Mouse (Mus musculus): Measurements from ENCODE around the gene Serpini1. TPM values are rescaled to one million over a fixed set of nuclear protein-coding genes. Genes with fewer than 3 reads are reported as not detected.
"Not testable (repeated sequence)": the region's sequence is repeated elsewhere in the genome, so short reads cannot be mapped to it uniquely, and the experiment has no call there.

Serpini1 gene
- polyA plus RNA-seq, 1 experiment from 2014 or later, result 0.35 TPM

DNA sequence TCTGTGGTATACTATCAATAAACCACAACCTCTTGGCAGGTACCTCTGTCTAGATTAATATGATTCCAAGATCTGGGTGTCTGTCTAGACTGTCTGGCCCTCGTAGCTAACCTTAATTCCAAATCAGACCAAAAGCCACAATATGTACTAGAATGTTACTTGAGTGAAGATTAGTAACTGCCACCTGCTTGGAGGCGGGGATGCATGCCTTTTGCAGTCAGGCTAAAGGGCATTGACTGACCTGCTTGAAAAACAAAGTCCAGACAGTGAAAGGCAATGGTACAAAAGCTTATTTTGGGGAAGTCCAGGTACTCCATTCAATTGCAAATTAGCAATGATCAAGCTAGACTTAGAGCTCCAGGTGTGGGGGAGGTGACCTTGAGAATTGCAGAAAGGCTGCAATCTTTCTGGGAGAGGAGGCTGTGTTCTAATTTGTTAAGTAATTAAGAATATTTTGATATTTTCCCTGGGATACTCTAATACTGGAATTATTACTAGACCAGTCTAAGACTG lies 94.3 kb downstream of the Serpini1 start:
- ATAC-seq (ENCODE audit: low read depth), result no peak
- no peaks in the 10 kb centered on the region for H3K36me3 ChIP-seq (ENCODE audit: control insufficient read depth, insufficient read depth)
- no peak overlapping the region for H3K9ac ChIP-seq (ENCODE audit: low read depth, low read length)
- no peak overlapping the region for H3K4me3 ChIP-seq (ENCODE audit: low read depth, low read length)
- WGBS (ENCODE audit: insufficient replicate concordance), result 50% methylated on average over 2 of the region's 2 CpGs
- no peaks in the 10 kb centered on the region for H3K9me3 ChIP-seq (replicated peaks; ENCODE audit: control insufficient read depth, low read length)
- no peak overlapping the region for H3K4me2 ChIP-seq (ENCODE audit: low read depth, low read length)
- H3K27ac ChIP-seq (ENCODE audit: low read length), result no peak overlapping the region
- no peaks in the 10 kb centered on the region for H3K4me1 ChIP-seq (ENCODE audit: control insufficient read depth, low read depth, low read length)
- no peaks in the 10 kb centered on the region for H3K27me3 ChIP-seq (ENCODE audit: control insufficient read depth, insufficient read depth, low read depth, low read length)

- ATAC-seq (ENCODE audit: low read depth); H3K36me3 ChIP-seq (ENCODE audit: control insufficient read depth, insufficient read depth); H3K4me3 ChIP-seq (ENCODE audit: low read depth, low read length); H3K4me1 ChIP-seq (ENCODE audit: control insufficient read depth, low read depth, low read length); H3K9me3 ChIP-seq (replicated peaks; ENCODE audit: control insufficient read depth, low read length); H3K9ac ChIP-seq (ENCODE audit: low read depth, low read length); H3K27ac ChIP-seq (ENCODE audit: low read length); H3K4me2 ChIP-seq (ENCODE audit: low read depth, low read length); H3K27me3 ChIP-seq (ENCODE audit: control insufficient read depth, insufficient read depth, low read depth, low read length): not testable (repeated sequence)
- WGBS (ENCODE audit: insufficient replicate concordance), result 63% methylated on average over 4 of the region's 4 CpGs
Observed at GRCm38 (mm10) chr3:75653901-75654300, 96.6 kb downstream of the Serpini1 start.

DNA sequence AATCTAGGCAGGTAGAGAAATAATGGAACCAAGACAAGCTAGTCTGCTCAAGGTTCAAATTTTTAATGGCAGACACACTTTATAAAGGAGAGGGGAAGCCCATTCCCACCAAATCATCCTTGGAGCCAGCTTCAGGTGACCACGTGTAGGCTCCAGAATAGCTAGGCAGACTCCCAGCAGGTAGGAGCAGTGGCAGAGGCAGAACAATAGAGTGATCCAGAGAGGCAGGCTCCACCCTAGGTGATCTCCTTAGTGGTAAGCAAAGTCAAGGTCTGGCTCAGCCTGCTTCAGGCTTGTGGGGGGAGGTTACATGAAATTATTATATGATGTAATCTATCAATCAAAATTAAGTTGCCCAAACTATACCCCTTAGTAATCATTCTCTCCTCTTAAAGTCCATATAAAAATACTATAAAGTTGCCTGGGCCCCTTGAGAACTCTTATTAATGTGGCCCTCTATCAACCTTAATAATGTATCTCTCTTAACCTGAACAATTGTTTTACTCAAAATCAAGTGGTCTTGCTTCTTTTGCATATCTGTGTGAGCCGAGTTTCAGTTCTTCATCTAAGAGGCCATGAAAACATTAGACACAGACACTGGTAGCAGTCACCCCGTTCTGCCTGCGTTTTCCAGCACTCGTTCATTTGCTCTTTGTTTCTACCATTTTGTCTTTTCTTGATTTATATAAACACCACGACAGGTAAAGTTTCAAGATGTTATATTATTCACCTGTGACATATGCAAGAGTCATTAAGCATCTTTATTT lies 98.4 kb downstream of the Serpini1 start:
- Histone ChIP-seq H3K27ac (ENCODE audit: low read length) (no peak overlapping the region), H3K9me3 (replicated peaks; ENCODE audit: control insufficient read depth, low read length) (no peaks in the 10 kb centered on the region), H3K4me1 (ENCODE audit: control insufficient read depth, low read depth, low read length) (no peaks in the 10 kb centered on the region), H3K27me3 (ENCODE audit: control insufficient read depth, insufficient read depth, low read depth, low read length) (no peaks in the 10 kb centered on the region), H3K9ac (ENCODE audit: low read depth, low read length) (no peak overlapping the region), H3K4me3 (ENCODE audit: low read depth, low read length) (no peak overlapping the region), H3K36me3 (ENCODE audit: control insufficient read depth, insufficient read depth) (no peaks in the 10 kb centered on the region), H3K4me2 (ENCODE audit: low read depth, low read length) (no peak overlapping the region)
- ATAC-seq (ENCODE audit: low read depth), result no peak
- 56% methylated on average over 6 of the region's 6 CpGs for WGBS (ENCODE audit: insufficient replicate concordance)

DNA sequence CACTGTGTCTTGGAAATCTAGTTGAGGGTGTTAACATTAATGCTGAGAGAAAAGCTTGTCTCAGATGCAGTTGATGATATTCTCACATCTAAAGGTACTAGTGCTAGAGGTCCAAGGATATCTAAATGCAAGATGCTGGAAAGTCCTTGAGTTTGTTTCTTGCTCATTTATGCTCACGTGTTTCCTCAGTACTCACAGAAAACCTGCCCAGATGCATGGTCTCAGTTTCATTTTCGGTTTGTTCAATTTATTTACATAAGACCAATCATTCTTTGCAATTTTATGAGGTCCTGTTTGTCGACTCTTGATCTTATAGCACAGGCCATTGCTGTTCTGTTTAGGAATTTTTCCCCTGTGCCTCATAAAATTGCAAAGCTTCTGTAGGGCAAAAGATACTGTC lies 109.6 kb downstream of the Serpini1 start:
- no peak overlapping the region for H3K27ac ChIP-seq (ENCODE audit: low read length)
- no peak overlapping the region for H3K4me2 ChIP-seq (ENCODE audit: low read depth, low read length)
- ATAC-seq (ENCODE audit: low read depth), result no peak
- no peaks in the 10 kb centered on the region for H3K36me3 ChIP-seq (ENCODE audit: control insufficient read depth, insufficient read depth)
- H3K4me3 ChIP-seq (ENCODE audit: low read depth, low read length), result no peak overlapping the region
- no peaks in the 10 kb centered on the region for H3K4me1 ChIP-seq (ENCODE audit: control insufficient read depth, low read depth, low read length)
- H3K9me3 ChIP-seq (replicated peaks; ENCODE audit: control insufficient read depth, low read length), result no peaks in the 10 kb centered on the region
- 55% methylated on average over 3 of the region's 3 CpGs for WGBS (ENCODE audit: insufficient replicate concordance)
- no peaks in the 10 kb centered on the region for H3K27me3 ChIP-seq (ENCODE audit: control insufficient read depth, insufficient read depth, low read depth, low read length)
- no peak overlapping the region for H3K9ac ChIP-seq (ENCODE audit: low read depth, low read length)

GRCm38 (mm10) chr3:75670425-75670824 lies 113.1 kb downstream of the Serpini1 start:
- H3K36me3 ChIP-seq (ENCODE audit: control insufficient read depth, insufficient read depth), result no peaks in the 10 kb centered on the region
- H3K27me3 ChIP-seq (ENCODE audit: control insufficient read depth, insufficient read depth, low read depth, low read length), result no peaks in the 10 kb centered on the region
- H3K27ac ChIP-seq (ENCODE audit: low read length), result no peak overlapping the region
- 36% methylated on average over 1 of the region's 1 CpGs for WGBS (ENCODE audit: insufficient replicate concordance)
- ATAC-seq (ENCODE audit: low read depth), result no peak
- H3K4me3 ChIP-seq (ENCODE audit: low read depth, low read length), result no peak overlapping the region
- H3K9me3 ChIP-seq (replicated peaks; ENCODE audit: control insufficient read depth, low read length), result no peaks in the 10 kb centered on the region
- no peak overlapping the region for H3K4me2 ChIP-seq (ENCODE audit: low read depth, low read length)
- no peak overlapping the region for H3K9ac ChIP-seq (ENCODE audit: low read depth, low read length)
- no peaks in the 10 kb centered on the region for H3K4me1 ChIP-seq (ENCODE audit: control insufficient read depth, low read depth, low read length)

GRCm38 (mm10) chr3:75682881-75683280 lies 125.5 kb downstream of the Serpini1 start:
- Histone ChIP-seq H3K9ac (ENCODE audit: low read depth, low read length) (no peak overlapping the region), H3K4me2 (ENCODE audit: low read depth, low read length) (no peak overlapping the region), H3K4me1 (ENCODE audit: control insufficient read depth, low read depth, low read length) (no peaks in the 10 kb centered on the region), H3K9me3 (replicated peaks; ENCODE audit: control insufficient read depth, low read length) (no peaks in the 10 kb centered on the region), H3K27me3 (ENCODE audit: control insufficient read depth, insufficient read depth, low read depth, low read length) (no peaks in the 10 kb centered on the region), H3K27ac (ENCODE audit: low read length) (no peak overlapping the region), H3K4me3 (ENCODE audit: low read depth, low read length) (no peak overlapping the region), H3K36me3 (ENCODE audit: control insufficient read depth, insufficient read depth) (no peaks in the 10 kb centered on the region)
- ATAC-seq (ENCODE audit: low read depth), result no peak

- Histone ChIP-seq H3K27me3 (ENCODE audit: control insufficient read depth, insufficient read depth, low read depth, low read length) (no peaks in the 10 kb centered on the region), H3K4me1 (ENCODE audit: control insufficient read depth, low read depth, low read length) (no peaks in the 10 kb centered on the region), H3K9ac (ENCODE audit: low read depth, low read length) (no peak overlapping the region), H3K27ac (ENCODE audit: low read length) (no peak overlapping the region), H3K9me3 (replicated peaks; ENCODE audit: control insufficient read depth, low read length) (no peaks in the 10 kb centered on the region), H3K4me2 (ENCODE audit: low read depth, low read length) (no peak overlapping the region), H3K36me3 (ENCODE audit: control insufficient read depth, insufficient read depth) (no peaks in the 10 kb centered on the region), H3K4me3 (ENCODE audit: low read depth, low read length) (no peak overlapping the region)
- no peak for ATAC-seq (ENCODE audit: low read depth)
- 37% methylated on average over 2 of the region's 2 CpGs for WGBS (ENCODE audit: insufficient replicate concordance)
Observed at GRCm38 (mm10) chr3:75686775-75687174, 129.4 kb downstream of the Serpini1 start.

DNA sequence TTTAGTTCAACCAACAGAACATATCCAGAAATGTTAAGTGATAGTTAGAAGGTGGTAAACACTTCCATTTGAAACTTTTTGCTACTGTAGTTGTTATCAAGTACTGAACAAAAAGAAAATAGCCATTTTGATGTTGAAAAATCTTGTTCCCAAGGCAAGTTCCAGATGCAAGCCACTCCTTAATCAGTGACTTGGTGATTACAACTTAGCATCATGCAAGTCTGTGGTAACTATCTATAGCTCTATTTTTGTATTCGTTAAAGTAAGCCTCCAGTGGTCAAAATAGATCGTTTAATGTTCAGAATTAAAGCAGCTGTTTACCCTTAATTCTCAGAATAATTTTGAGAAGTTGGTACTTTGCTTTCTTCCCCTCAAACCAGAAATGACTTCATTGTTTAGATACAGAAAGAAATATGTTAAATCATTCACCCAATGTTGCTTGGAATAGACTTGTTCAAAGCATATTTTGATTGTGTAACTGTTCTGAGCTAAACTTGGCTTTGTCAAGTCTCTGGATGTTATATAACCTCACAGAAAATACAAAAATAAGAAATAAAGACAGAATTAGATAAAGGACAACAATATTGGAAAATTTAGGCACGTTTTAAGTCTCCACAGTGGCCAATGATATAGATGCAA lies 130.0 kb downstream of the Serpini1 start:
- Histone ChIP-seq H3K27ac (ENCODE audit: low read length) (no peak overlapping the region), H3K4me1 (ENCODE audit: control insufficient read depth, low read depth, low read length) (no peaks in the 10 kb centered on the region), H3K9me3 (replicated peaks; ENCODE audit: control insufficient read depth, low read length) (no peaks in the 10 kb centered on the region), H3K27me3 (ENCODE audit: control insufficient read depth, insufficient read depth, low read depth, low read length) (no peaks in the 10 kb centered on the region), H3K36me3 (ENCODE audit: control insufficient read depth, insufficient read depth) (no peaks in the 10 kb centered on the region), H3K4me3 (ENCODE audit: low read depth, low read length) (no peak overlapping the region), H3K9ac (ENCODE audit: low read depth, low read length) (no peak overlapping the region), H3K4me2 (ENCODE audit: low read depth, low read length) (no peak overlapping the region)
- no peak for ATAC-seq (ENCODE audit: low read depth)
- WGBS (ENCODE audit: insufficient replicate concordance), result 47% methylated on average over 3 of the region's 3 CpGs

DNA sequence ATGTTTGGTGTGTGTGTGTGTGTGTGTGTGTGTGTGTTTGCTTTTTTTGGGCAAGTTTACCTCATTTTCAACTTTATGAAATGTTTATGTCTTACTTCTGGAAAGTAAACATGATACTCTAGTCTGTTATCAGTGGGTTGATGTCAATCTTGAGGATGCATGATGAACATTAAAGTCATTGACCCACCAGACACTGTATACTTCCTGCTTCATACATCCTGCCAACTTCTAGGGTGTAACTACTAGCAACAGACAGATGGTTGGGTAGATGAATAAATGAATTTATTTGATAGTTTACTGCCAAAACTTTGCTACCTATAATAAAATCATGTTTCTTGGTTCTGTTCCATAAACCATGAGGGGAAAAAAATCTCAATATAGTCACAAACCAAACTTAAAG lies 133.0 kb downstream of the Serpini1 start:
- Histone ChIP-seq H3K9ac (ENCODE audit: low read depth, low read length) (no peak overlapping the region), H3K4me2 (ENCODE audit: low read depth, low read length) (no peak overlapping the region), H3K4me3 (ENCODE audit: low read depth, low read length) (no peak overlapping the region), H3K4me1 (ENCODE audit: control insufficient read depth, low read depth, low read length) (no peaks in the 10 kb centered on the region), H3K9me3 (replicated peaks; ENCODE audit: control insufficient read depth, low read length) (no peaks in the 10 kb centered on the region), H3K36me3 (ENCODE audit: control insufficient read depth, insufficient read depth) (no peaks in the 10 kb centered on the region), H3K27ac (ENCODE audit: low read length) (no peak overlapping the region), H3K27me3 (ENCODE audit: control insufficient read depth, insufficient read depth, low read depth, low read length) (no peaks in the 10 kb centered on the region)
- ATAC-seq (ENCODE audit: low read depth), result no peak

Measured in liver, embryonic 16.5 days (tissue).